Mouse (Mus musculus): ENCODE measurements at regions not wholly inside any gene's neighbourhood (a gene's known extent, or its start where the extent isn't known, plus 50 kb on each side); places are given as distances from the start of the nearest gene placed in this dataset. TPM values are rescaled to one million over a fixed set of nuclear protein-coding genes. Genes with fewer than 3 reads are reported as not detected.

DNA sequence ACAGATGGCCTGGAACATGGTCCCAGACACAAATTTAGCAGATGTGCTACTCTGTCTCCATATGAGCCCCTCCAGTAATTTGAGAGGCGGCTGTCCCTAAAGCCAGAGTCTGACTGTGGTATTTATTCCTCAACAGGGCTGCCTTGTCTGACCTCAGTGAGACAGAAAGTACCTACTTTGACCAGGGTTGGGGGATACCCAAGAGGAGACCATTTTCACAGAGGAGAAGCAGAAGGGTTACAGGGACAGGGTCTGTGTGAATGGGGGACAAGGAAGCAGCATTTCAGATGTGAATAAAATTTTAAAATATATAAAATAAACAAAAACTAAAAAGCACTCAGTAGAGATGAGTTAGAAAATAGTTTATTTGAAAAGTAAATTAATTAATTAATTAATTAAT lies 339.8 kb upstream of the Cdh18 start:
- Histone ChIP-seq H3K4me2 (no peak overlapping the region), H3K27ac (replicated peaks) (no peak overlapping the region), H3K27me3 (no peaks in the 10 kb centered on the region), H3K9me3 (no peaks in the 10 kb centered on the region), H3K9ac (no peak overlapping the region), H3K4me3 (no peak overlapping the region), H3K36me3 (no peaks in the 10 kb centered on the region), H3K4me1 (replicated peaks) (no peaks in the 10 kb centered on the region)
- no peak for ATAC-seq (ENCODE audit: low read depth)
- 84% methylated on average over 1 of the region's 1 CpGs for WGBS

- H3K4me3 ChIP-seq: no peak overlapping the region
- H3K9me3 ChIP-seq: no peaks in the 10 kb centered on the region
- H3K27me3 ChIP-seq: no peaks in the 10 kb centered on the region
- H3K9ac ChIP-seq: no peak overlapping the region
- ATAC-seq (ENCODE audit: low read depth): no peak
- no peak overlapping the region for H3K27ac ChIP-seq (replicated peaks)
- H3K4me2 ChIP-seq: no peak overlapping the region
- WGBS: 71% methylated on average over 4 of the region's 4 CpGs
- H3K36me3 ChIP-seq: no peaks in the 10 kb centered on the region
- no peaks in the 10 kb centered on the region for H3K4me1 ChIP-seq (replicated peaks)
These were observed 316.2 kb upstream of the Cdh18 start for GRCm38 (mm10) chr15:22232629-22233028.

DNA sequence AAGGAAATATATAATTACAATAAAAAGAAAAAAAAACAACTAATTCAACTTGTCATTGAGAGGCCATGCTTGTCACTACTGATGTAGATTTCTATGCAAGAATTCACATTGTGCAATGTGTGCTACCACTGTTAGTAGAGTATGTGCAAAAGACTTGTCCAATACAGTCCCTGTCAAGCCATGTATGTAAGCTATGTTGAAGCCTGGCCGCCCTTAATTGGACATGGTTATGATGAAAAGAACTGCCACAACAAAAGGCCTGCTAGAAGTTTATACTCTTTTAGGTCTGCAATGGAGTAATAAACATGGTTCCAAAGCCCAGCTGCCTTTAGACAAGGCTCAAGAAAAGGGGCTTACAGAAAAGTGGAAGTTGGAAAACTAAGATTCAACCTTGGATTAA lies 267.9 kb upstream of the Cdh18 start:
- H3K9me3 ChIP-seq: no peaks in the 10 kb centered on the region
- H3K36me3 ChIP-seq: no peaks in the 10 kb centered on the region

GRCm38 (mm10) chr15:22311016-22311415 lies 237.8 kb upstream of the Cdh18 start:
- H3K4me1 ChIP-seq (replicated peaks): no peaks in the 10 kb centered on the region
- H3K27ac ChIP-seq (replicated peaks): no peak overlapping the region
- 75% methylated on average over 5 of the region's 5 CpGs for WGBS
- no peak overlapping the region for H3K4me3 ChIP-seq
- ATAC-seq (ENCODE audit: low read depth): no peak
- H3K36me3 ChIP-seq: no peaks in the 10 kb centered on the region
- no peak overlapping the region for H3K9ac ChIP-seq
- no peak overlapping the region for H3K4me2 ChIP-seq
- no peaks in the 10 kb centered on the region for H3K9me3 ChIP-seq
- H3K27me3 ChIP-seq: no peaks in the 10 kb centered on the region

More for the DNA sequence above, 267.9 kb upstream of the Cdh18 start:
- WGBS: 86% methylated on average over 1 of the region's 1 CpGs
- Histone ChIP-seq H3K9ac (no peak overlapping the region), H3K27ac (replicated peaks) (no peak overlapping the region), H3K4me3 (no peak overlapping the region), H3K27me3 (no peaks in the 10 kb centered on the region), H3K4me1 (replicated peaks) (no peaks in the 10 kb centered on the region), H3K4me2 (no peak overlapping the region)
- no peak for ATAC-seq (ENCODE audit: low read depth)

GRCm38 (mm10) chr15:22318992-22319391 lies 229.8 kb upstream of the Cdh18 start:
- Histone ChIP-seq H3K9ac (no peak overlapping the region), H3K36me3 (no peaks in the 10 kb centered on the region), H3K4me3 (no peak overlapping the region), H3K4me2 (no peak overlapping the region), H3K27ac (replicated peaks) (no peak overlapping the region), H3K27me3 (no peaks in the 10 kb centered on the region), H3K9me3 (no peaks in the 10 kb centered on the region), H3K4me1 (replicated peaks) (no peaks in the 10 kb centered on the region)
- ATAC-seq (ENCODE audit: low read depth): no peak
- WGBS: 90% methylated on average over 7 of the region's 7 CpGs

- Histone ChIP-seq H3K9ac (no peak overlapping the region), H3K9me3 (no peaks in the 10 kb centered on the region), H3K4me1 (replicated peaks) (no peaks in the 10 kb centered on the region), H3K4me3 (no peak overlapping the region), H3K36me3 (no peaks in the 10 kb centered on the region), H3K27me3 (no peaks in the 10 kb centered on the region), H3K4me2 (no peak overlapping the region), H3K27ac (replicated peaks) (no peak overlapping the region)
- WGBS: 49% methylated on average over 3 of the region's 3 CpGs
- no peak for ATAC-seq (ENCODE audit: low read depth)
These were observed 209.9 kb upstream of the Cdh18 start for GRCm38 (mm10) chr15:22338941-22339340.

DNA sequence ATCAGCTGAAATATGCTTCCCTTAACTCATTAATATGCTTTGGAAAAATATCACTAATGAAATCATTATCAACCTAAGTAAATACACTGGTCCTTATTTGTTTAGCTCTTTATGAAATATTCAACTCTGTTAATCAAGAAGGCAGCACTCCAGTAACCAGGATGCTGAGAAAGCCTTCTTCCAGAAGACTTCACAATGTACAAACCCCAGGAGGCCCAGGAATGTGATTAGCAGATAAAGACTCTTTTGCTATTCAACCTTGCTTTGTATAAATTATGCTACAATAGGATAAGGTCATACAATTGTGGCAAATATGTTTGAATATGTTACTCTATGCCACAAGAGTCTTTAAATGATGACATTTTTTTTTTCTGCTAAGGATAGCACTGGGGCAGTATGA lies 204.5 kb upstream of the Cdh18 start:
- Histone ChIP-seq H3K36me3 (no peaks in the 10 kb centered on the region), H3K9ac (no peak overlapping the region), H3K27me3 (no peaks in the 10 kb centered on the region), H3K4me1 (replicated peaks) (no peaks in the 10 kb centered on the region), H3K4me2 (no peak overlapping the region), H3K4me3 (no peak overlapping the region), H3K27ac (replicated peaks) (no peak overlapping the region), H3K9me3 (no peaks in the 10 kb centered on the region)
- no peak for ATAC-seq (ENCODE audit: low read depth)

DNA sequence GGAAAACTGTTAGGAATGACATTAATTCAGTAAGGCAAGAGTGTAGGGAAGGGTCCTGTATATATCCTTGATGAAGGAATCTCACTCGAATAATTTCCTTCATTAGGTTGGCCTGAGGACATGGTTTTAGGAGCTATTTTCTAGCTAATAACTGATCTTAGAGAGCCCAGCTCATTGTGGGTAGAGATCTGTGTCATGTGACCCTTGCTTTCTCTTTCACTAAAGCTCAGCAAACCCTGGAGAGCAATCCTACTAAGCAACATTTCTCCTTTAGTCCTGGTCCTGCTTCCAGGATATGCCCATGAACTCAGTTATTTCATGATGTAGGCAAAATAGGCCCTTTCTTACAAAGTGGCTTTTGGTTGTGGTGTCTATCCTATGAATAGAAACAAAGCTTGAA lies 197.3 kb upstream of the Cdh18 start:
- WGBS: 88% methylated on average over 1 of the region's 1 CpGs
- no peaks in the 10 kb centered on the region for H3K27me3 ChIP-seq
- H3K27ac ChIP-seq (replicated peaks): no peak overlapping the region
- ATAC-seq (ENCODE audit: low read depth): no peak
- H3K36me3 ChIP-seq: no peaks in the 10 kb centered on the region
- H3K9ac ChIP-seq: no peak overlapping the region
- no peaks in the 10 kb centered on the region for H3K9me3 ChIP-seq
- no peak overlapping the region for H3K4me3 ChIP-seq
- no peaks in the 10 kb centered on the region for H3K4me1 ChIP-seq (replicated peaks)
- no peak overlapping the region for H3K4me2 ChIP-seq

Small RNA genes lying in the stretch of these regions (microRNA-seq; reads per million reads assigned to microRNA genes)
- gene Gm27525: not detected

Measured in neural tube, embryonic 13.5 days (tissue).